Mouse (Mus musculus): ENCODE data around the gene Tmem259. TPM values are rescaled to one million over a fixed set of nuclear protein-coding genes. Genes with fewer than 3 reads are reported as not detected.
A peak's percentile ranks its signal among the peaks of the same experiment; 100 is the strongest.
"Not testable (repeated sequence)": the region's sequence is repeated elsewhere in the genome, so short reads cannot be mapped to it uniquely, and the experiment has no call there.

Tmem259 gene
- polyA plus RNA-seq, 1 experiment from 2014 or later = 16.1 TPM

GRCm38 (mm10) chr10:79959847-79960601 is 24.1 kb downstream of the Tmem259 start, which contains the start of gene Wdr18:
TSS of gene Wdr18 (plus strand) at chr10:79960152.
- peak within 1 kb of the TSS; percentile 77 for H3K4me2 ChIP-seq (ENCODE audit: low read depth)
- H3K36me3 ChIP-seq (ENCODE audit: control insufficient read depth, insufficient read depth, low read length) = peaks cover 10% of the 10 kb centered on the region; the same call in 1 of the 2 replicates
- peak; percentile 100 for DNase-seq (ENCODE audit: low spot score)
- peak within 1 kb of the TSS; percentile 97 for H3K4me3 ChIP-seq (ENCODE audit: low read depth, low read length)
- under 1% methylated on average over 61 of the region's 61 CpGs for WGBS
- peaks cover 6% of the 10 kb centered on the region for H3K4me1 ChIP-seq (ENCODE audit: control insufficient read depth, insufficient read depth, low read length)
- H3K27ac ChIP-seq (ENCODE audit: low read depth, low read length) = peak within 1 kb of the TSS; percentile 14; the same call in 1 of the 2 replicates
- no peaks in the 10 kb centered on the region for H3K9me3 ChIP-seq (ENCODE audit: control insufficient read depth, low read length)
- ATAC-seq (ENCODE audit: insufficient read depth, low FRiP score, low TSS enrichment) = peak; percentile 90
- H3K9ac ChIP-seq (ENCODE audit: low read length) = peak within 1 kb of the TSS; percentile 80
- no peaks in the 10 kb centered on the region for H3K27me3 ChIP-seq (ENCODE audit: control insufficient read depth, insufficient read depth, low read length)

- not testable (repeated sequence) for H3K4me2 ChIP-seq (ENCODE audit: low read depth); H3K27ac ChIP-seq (ENCODE audit: low read depth, low read length); H3K27me3 ChIP-seq (ENCODE audit: control insufficient read depth, insufficient read depth, low read length); H3K4me3 ChIP-seq (ENCODE audit: low read depth, low read length); H3K4me1 ChIP-seq (ENCODE audit: control insufficient read depth, insufficient read depth, low read length); ATAC-seq (ENCODE audit: insufficient read depth, low FRiP score, low TSS enrichment); H3K9ac ChIP-seq (ENCODE audit: low read length); H3K36me3 ChIP-seq (ENCODE audit: control insufficient read depth, insufficient read depth, low read length); DNase-seq (ENCODE audit: low spot score); H3K9me3 ChIP-seq (ENCODE audit: control insufficient read depth, low read length)
- 39% methylated on average over 10 of the region's 10 CpGs for WGBS
Observed at GRCm38 (mm10) chr10:79959412-79959811, 24.7 kb downstream of the Tmem259 start.

GRCm38 (mm10) chr10:79958140-79958816 is 25.9 kb downstream of the Tmem259 start:
- Histone ChIP-seq H3K9me3 (ENCODE audit: control insufficient read depth, low read length) (no peaks in the 10 kb centered on the region), H3K27ac (ENCODE audit: low read depth, low read length) (no peak overlapping the region), H3K36me3 (ENCODE audit: control insufficient read depth, insufficient read depth, low read length) (peaks cover 5% of the 10 kb centered on the region), H3K4me3 (ENCODE audit: low read depth, low read length) (no peak overlapping the region), H3K9ac (ENCODE audit: low read length) (peak overlapping the region; percentile 26; the same call in 1 of the 2 replicates), H3K27me3 (ENCODE audit: control insufficient read depth, insufficient read depth, low read length) (no peaks in the 10 kb centered on the region), H3K4me1 (ENCODE audit: control insufficient read depth, insufficient read depth, low read length) (peaks cover 6% of the 10 kb centered on the region), H3K4me2 (ENCODE audit: low read depth) (no peak overlapping the region)
- ATAC-seq (ENCODE audit: insufficient read depth, low FRiP score, low TSS enrichment) (no peak), DNase-seq (ENCODE audit: low spot score) (peak; percentile 81)
- WGBS = 4% methylated on average over 21 of the region's 21 CpGs

GRCm38 (mm10) chr10:79956643-79957154 is 27.4 kb downstream of the Tmem259 start:
- no peak for DNase-seq (ENCODE audit: low spot score)
- 28% methylated on average over 4 of the region's 4 CpGs for WGBS
- ATAC-seq (ENCODE audit: insufficient read depth, low FRiP score, low TSS enrichment) = no peak
- no peak overlapping the region for H3K4me3 ChIP-seq (ENCODE audit: low read depth, low read length)
- peaks cover 7% of the 10 kb centered on the region for H3K36me3 ChIP-seq (ENCODE audit: control insufficient read depth, insufficient read depth, low read length)
- H3K9me3 ChIP-seq (ENCODE audit: control insufficient read depth, low read length) = no peaks in the 10 kb centered on the region
- H3K27me3 ChIP-seq (ENCODE audit: control insufficient read depth, insufficient read depth, low read length) = no peaks in the 10 kb centered on the region
- no peak overlapping the region for H3K4me2 ChIP-seq (ENCODE audit: low read depth)
- H3K4me1 ChIP-seq (ENCODE audit: control insufficient read depth, insufficient read depth, low read length) = peaks cover 6% of the 10 kb centered on the region
- H3K27ac ChIP-seq (ENCODE audit: low read depth, low read length) = no peak overlapping the region
- no peak overlapping the region for H3K9ac ChIP-seq (ENCODE audit: low read length)

DNA sequence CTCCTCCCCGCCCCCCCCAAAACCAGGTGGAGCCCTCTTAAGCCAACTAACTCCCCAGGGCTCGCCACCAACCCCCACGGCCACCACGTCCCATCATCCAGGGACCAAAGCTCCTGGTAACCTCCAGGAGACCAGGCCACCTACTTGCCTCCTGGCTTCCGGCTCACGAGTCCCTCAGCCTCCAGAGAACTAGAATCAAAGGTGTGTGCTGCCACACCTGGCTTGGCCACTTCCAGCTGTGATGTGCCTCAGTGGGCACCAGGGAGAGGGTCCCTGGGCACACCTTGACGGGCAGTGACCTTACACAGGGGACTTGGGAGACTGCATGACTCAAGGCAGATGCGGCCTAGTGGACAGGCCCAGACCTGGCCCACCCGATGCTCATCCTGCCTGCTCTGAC is 28.4 kb downstream of the Tmem259 start:
- Histone ChIP-seq H3K9me3 (ENCODE audit: control insufficient read depth, low read length) (no peaks in the 10 kb centered on the region), H3K27me3 (ENCODE audit: control insufficient read depth, insufficient read depth, low read length) (no peaks in the 10 kb centered on the region), H3K27ac (ENCODE audit: low read depth, low read length) (no peak overlapping the region), H3K4me2 (ENCODE audit: low read depth) (no peak overlapping the region), H3K4me3 (ENCODE audit: low read depth, low read length) (no peak overlapping the region), H3K36me3 (ENCODE audit: control insufficient read depth, insufficient read depth, low read length) (peaks cover 11% of the 10 kb centered on the region), H3K4me1 (ENCODE audit: control insufficient read depth, insufficient read depth, low read length) (peaks cover 2% of the 10 kb centered on the region), H3K9ac (ENCODE audit: low read length) (no peak overlapping the region)
- 77% methylated on average over 9 of the region's 9 CpGs for WGBS
- no peak for DNase-seq (ENCODE audit: low spot score)
- no peak for ATAC-seq (ENCODE audit: insufficient read depth, low FRiP score, low TSS enrichment)

DNA sequence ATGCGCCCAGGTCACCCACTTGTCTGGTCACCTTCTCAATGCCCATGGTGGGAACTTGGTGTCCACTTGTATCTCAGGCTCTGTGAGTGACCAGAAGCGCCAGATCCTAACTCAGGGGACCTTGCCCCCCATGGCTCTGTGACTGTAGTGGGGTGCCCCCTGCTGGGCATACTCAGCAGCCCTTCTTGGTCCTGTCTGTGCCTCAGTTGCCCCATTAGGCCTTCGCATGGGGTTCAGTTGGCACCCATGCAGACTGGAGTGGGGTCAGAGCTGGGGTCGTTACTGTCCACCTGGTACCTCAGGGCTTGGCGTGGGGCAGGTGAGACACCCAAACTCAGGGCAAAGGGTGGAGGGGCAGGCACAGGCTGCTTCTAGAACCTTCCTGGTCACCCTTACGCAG is 30.2 kb downstream of the Tmem259 start:
- Histone ChIP-seq H3K9ac (ENCODE audit: low read length) (no peak overlapping the region), H3K4me1 (ENCODE audit: control insufficient read depth, insufficient read depth, low read length) (no peaks in the 10 kb centered on the region), H3K36me3 (ENCODE audit: control insufficient read depth, insufficient read depth, low read length) (peaks cover 16% of the 10 kb centered on the region), H3K27ac (ENCODE audit: low read depth, low read length) (no peak overlapping the region), H3K4me3 (ENCODE audit: low read depth, low read length) (no peak overlapping the region), H3K4me2 (ENCODE audit: low read depth) (no peak overlapping the region), H3K9me3 (ENCODE audit: control insufficient read depth, low read length) (no peaks in the 10 kb centered on the region), H3K27me3 (ENCODE audit: control insufficient read depth, insufficient read depth, low read length) (no peaks in the 10 kb centered on the region)
- 82% methylated on average over 6 of the region's 6 CpGs for WGBS
- no peak for DNase-seq (ENCODE audit: low spot score)
- no peak for ATAC-seq (ENCODE audit: insufficient read depth, low FRiP score, low TSS enrichment)

GRCm38 (mm10) chr10:79950661-79951060 is 33.5 kb downstream of the Tmem259 start:
- Histone ChIP-seq H3K4me3 (ENCODE audit: low read depth, low read length) (no peak overlapping the region), H3K36me3 (ENCODE audit: control insufficient read depth, insufficient read depth, low read length) (peaks cover 21% of the 10 kb centered on the region), H3K4me2 (ENCODE audit: low read depth) (no peak overlapping the region), H3K27me3 (ENCODE audit: control insufficient read depth, insufficient read depth, low read length) (no peaks in the 10 kb centered on the region), H3K9ac (ENCODE audit: low read length) (no peak overlapping the region), H3K27ac (ENCODE audit: low read depth, low read length) (no peak overlapping the region), H3K4me1 (ENCODE audit: control insufficient read depth, insufficient read depth, low read length) (peaks cover 15% of the 10 kb centered on the region), H3K9me3 (ENCODE audit: control insufficient read depth, low read length) (no peaks in the 10 kb centered on the region)
- ATAC-seq (ENCODE audit: insufficient read depth, low FRiP score, low TSS enrichment) (no peak), DNase-seq (ENCODE audit: low spot score) (no peak)
- 88% methylated on average over 18 of the region's 18 CpGs for WGBS

DNA sequence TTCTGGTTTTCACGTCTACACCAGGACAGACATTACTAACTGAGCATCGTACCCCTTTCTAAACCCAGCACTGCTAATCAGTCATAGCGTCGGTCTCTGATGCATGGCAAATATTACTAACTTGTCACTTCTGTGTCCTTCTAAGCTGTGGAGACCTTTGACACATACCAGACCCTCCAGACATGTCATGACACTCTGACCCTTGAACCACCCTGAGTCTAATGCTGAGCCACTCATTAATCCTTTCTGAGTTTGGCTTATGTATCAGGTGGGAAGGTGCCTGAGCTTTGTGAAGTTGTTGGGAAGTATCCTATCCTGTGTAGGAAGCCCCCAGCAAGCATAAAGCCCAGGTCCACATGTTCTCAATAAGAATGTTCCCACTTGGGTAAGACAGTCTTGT is 34.3 kb downstream of the Tmem259 start:
- Histone ChIP-seq H3K9me3 (ENCODE audit: control insufficient read depth, low read length) (no peaks in the 10 kb centered on the region), H3K4me3 (ENCODE audit: low read depth, low read length) (no peak overlapping the region), H3K36me3 (ENCODE audit: control insufficient read depth, insufficient read depth, low read length) (peaks cover 21% of the 10 kb centered on the region), H3K27ac (ENCODE audit: low read depth, low read length) (no peak overlapping the region), H3K4me2 (ENCODE audit: low read depth) (no peak overlapping the region), H3K4me1 (ENCODE audit: control insufficient read depth, insufficient read depth, low read length) (peaks cover 22% of the 10 kb centered on the region), H3K9ac (ENCODE audit: low read length) (no peak overlapping the region), H3K27me3 (ENCODE audit: control insufficient read depth, insufficient read depth, low read length) (no peaks in the 10 kb centered on the region)
- DNase-seq (ENCODE audit: low spot score) = no peak
- ATAC-seq (ENCODE audit: insufficient read depth, low FRiP score, low TSS enrichment) = no peak
- 91% methylated on average over 4 of the region's 4 CpGs for WGBS

Measured in neural tube, embryonic 11.5 days (tissue).